Mouse (Mus musculus): ENCODE measurements around the gene Tstd1.

The Tstd1 gene

DNA sequence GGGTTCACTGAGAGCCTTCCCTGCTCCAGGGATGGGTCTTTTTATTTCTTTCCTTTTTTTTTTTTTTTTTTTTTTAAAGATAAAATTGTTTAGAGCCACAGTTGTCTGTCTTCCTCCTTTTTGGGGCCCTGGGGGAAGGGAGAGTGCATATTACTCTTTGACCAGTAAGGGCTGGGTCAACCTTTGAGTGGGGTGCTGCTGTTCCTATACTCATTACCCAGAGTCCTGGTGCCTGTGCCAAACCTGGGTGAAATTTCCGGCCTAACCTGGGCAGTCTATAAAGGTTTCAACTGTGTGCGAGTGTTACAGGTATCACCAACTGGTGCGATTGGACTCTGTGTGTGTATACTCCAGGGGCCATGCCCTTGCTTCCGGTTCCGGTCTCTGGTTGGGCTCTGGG, at the start of gene Tstd1:
Gene Tstd1 (plus strand): TSS at position 213 of the 400 bp plus-strand sequence.
- no peak for DNase-seq (ENCODE audit: low spot score in 2 of 2)

GRCm38 (mm10) chr1:171369845-171370556, 48.7 kb upstream of the Tstd1 start, which contains the start of gene Nectin4:
TSS of gene Nectin4 (plus strand) at chr1:171370099.
- no peak for DNase-seq (ENCODE audit: low spot score in 2 of 2)

- no peak for DNase-seq (ENCODE audit: low spot score in 2 of 2)
Observed at GRCm38 (mm10) chr1:171372880-171373279, 45.8 kb upstream of the Tstd1 start.

GRCm38 (mm10) chr1:171373946-171374345, 44.7 kb upstream of the Tstd1 start:
- DNase-seq (ENCODE audit: low spot score in 2 of 2), result no peak

DNA sequence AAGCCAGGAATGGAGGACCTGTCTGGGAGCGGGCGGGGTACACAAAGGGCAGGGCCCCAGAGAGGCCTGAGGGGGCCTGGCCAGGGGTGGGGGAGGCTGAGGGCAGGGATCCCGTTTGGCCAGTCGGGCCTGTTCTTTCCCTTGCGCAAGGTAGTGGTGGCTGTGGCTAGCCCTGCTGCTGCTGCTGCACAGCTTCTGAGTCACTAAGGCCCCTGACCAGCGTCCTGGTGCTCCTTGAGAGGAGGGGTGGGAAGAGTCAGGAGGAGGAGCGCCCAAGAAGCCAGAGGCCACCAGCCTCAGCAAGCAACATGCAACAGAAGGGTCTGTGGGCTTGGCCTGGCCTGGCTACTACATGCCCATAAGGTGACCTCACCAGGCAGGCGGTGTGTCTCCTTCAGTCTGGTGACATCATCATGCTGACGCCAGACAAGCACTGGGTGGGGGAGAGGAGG, 43.0 kb upstream of the Tstd1 start:
- no peak for DNase-seq (ENCODE audit: low spot score in 2 of 2)

DNA sequence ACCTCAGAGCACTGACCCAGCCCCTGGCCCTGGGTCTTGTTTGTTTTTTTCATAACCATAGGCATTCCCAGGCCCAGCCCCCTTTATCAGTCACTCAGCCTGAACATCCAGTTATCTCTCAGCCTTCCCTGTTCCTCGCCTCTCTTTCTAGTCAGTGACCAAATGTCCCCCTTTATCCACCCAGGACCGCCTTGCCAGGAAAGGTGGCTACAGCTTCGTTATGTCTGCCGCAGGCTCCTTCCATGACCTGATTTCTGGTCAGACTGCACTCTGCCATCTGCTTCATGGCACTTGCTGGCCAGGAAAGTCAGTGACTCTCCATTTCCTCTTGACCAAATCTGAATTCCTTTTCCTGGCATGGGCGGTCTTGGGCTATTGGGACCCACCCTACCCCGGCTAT, 40.4 kb upstream of the Tstd1 start:
- no peak for DNase-seq (ENCODE audit: low spot score in 2 of 2)

DNA sequence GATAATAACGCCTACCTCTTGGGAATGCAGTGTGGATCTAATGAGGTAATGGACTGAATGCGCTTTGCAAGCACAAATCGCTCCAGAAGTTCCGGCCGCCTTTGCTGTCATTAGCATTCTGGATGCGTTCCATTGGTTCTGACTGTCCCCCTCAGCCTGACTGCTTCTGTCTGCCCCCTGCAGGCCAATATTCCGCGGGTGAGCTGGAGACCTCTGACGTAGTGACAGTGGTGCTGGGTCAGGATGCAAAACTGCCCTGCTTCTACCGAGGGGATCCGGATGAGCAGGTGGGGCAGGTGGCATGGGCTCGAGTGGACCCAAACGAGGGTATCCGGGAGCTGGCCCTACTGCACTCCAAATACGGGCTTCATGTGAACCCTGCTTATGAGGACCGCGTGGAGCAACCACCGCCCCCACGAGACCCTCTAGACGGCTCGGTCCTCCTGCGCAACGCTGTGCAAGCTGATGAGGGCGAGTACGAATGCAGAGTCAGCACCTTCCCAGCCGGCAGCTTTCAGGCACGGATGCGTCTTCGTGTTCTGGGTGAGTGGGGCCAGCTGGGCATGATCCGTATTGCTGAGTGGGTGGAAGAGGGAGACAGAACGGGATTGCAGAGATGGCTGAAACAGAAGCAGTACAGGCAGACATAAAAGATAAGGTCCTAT, 38.6 kb upstream of the Tstd1 start:
- peak; percentile 53 to 62 for DNase-seq (ENCODE audit: low spot score in 2 of 2)

- DNase-seq (ENCODE audit: low spot score in 2 of 2), result no peak
Observed at GRCm38 (mm10) chr1:171382096-171382620, 36.5 kb upstream of the Tstd1 start.

DNA sequence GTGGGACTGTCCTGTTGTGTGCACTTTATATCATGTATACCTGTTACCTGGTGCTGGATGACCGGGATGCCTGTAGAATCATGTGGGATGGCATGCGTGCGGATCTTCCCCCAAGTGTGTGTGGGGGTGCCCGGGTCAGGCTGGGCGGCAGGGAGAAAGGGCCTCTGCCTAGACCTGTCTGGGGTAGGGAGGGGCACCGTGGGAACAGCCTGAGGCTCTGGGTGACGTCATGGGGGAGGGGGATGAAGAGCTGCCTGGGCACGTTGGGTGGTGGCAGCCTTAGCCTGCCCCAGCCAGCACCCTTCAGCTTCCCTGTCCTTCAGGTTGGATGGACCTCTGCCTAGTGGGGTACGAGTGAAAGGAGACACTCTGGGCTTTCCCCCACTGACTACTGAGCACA, 34.3 kb upstream of the Tstd1 start:
- no peak for DNase-seq (ENCODE audit: low spot score in 2 of 2)

GRCm38 (mm10) chr1:171385171-171385570, 33.5 kb upstream of the Tstd1 start:
- no peak for DNase-seq (ENCODE audit: low spot score in 2 of 2)

- DNase-seq (ENCODE audit: low spot score in 2 of 2), result no peak
Observed at GRCm38 (mm10) chr1:171387099-171387498, 31.6 kb upstream of the Tstd1 start.

- peak in 1 of 2 experiments; percentile 38 for DNase-seq (ENCODE audit: low spot score in 2 of 2)
Observed at GRCm38 (mm10) chr1:171388376-171389102, 30.1 kb upstream of the Tstd1 start, which contains the start of gene Arhgap30. TSS of gene Arhgap30 (plus strand) at chr1:171388954.

- DNase-seq (ENCODE audit: low spot score in 2 of 2), result no peak
Observed at GRCm38 (mm10) chr1:171390101-171390500, 28.6 kb upstream of the Tstd1 start.

- DNase-seq (ENCODE audit: low spot score in 2 of 2), result no peak
Observed at GRCm38 (mm10) chr1:171401821-171402220, 16.9 kb upstream of the Tstd1 start.

- no peak for DNase-seq (ENCODE audit: low spot score in 2 of 2)
Observed at GRCm38 (mm10) chr1:171402991-171403390, 15.7 kb upstream of the Tstd1 start.

- DNase-seq (ENCODE audit: low spot score in 2 of 2), result no peak
Observed at GRCm38 (mm10) chr1:171407263-171407662, 11.4 kb upstream of the Tstd1 start.

GRCm38 (mm10) chr1:171410231-171410630, 8.4 kb upstream of the Tstd1 start:
- no peak for DNase-seq (ENCODE audit: low spot score in 2 of 2)

- peak; percentile 91 for DNase-seq (ENCODE audit: low spot score in 2 of 2)
Observed at GRCm38 (mm10) chr1:171410947-171411484, 7.7 kb upstream of the Tstd1 start, which contains the start of gene Usf1. TSS of gene Usf1 (plus strand) at chr1:171411313.

- no peak for DNase-seq (ENCODE audit: low spot score in 2 of 2)
Observed at GRCm38 (mm10) chr1:171411492-171411941, 7.2 kb upstream of the Tstd1 start.

DNA sequence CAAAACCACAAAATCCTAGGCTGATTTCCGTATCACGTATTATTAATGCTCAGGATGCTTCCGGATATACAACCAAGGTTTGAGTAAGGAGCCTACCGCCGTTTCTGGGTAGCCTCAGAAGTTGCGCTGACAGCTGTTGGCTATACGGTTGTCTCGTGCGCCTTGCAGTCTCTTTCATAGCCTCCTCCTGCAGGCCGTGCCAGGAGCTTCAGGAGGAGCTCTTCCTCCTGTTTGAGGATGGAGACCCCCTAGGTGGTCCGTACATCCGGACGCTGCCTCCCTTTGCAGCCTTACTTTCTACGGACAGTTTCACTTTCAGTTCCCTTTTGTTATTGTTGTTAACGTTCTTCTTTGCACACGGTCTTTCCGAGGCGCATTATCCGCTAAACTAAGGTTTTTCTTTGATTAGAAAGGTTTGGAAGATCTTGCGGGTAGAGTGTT, 6.7 kb upstream of the Tstd1 start:
- no peak for DNase-seq (ENCODE audit: low spot score in 2 of 2)

GRCm38 (mm10) chr1:171412446-171412845, 6.2 kb upstream of the Tstd1 start:
- DNase-seq (ENCODE audit: low spot score in 2 of 2), result no peak

DNA sequence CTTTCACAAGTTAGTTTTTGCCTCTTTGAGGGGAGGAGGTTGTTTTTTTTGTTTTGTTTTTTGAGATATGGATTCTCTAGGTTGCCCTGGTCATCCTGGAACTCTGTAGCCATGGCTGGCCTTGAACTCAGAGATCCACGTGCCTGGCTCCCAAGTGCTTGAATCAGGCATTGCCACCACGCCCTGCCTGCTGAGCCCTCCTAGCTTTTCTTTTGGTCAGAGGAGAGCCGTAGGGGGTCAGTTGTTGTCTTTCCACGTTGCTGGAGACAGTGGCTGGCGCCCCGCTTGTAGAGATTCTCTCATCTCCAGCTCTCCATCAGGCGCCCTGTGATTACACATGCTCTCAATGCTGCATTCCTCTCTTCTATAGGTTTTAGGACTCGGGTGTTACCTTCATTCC, 5.1 kb upstream of the Tstd1 start:
- no peak for DNase-seq (ENCODE audit: low spot score in 2 of 2)

All from frontal cortex, postnatal 14 days (tissue).